Mouse (Mus musculus) lung, adult 18-20 months (tissue): ENCODE results near the gene Nop58.
"Not testable (repeated sequence)": the region's sequence is repeated elsewhere in the genome, so short reads cannot be mapped to it uniquely, and the experiment has no call there.

ENCODE experiments used
- DNase-seq, 2 experiments: peaks; one replicate each; pipeline ENCODE4 v3.0.0; 2022; ENCODE audit warnings: mixed read lengths in 2 of 2

The Nop58 gene

GRCm38 (mm10) chr1:59684819-59685755 lies at the start of gene Nop58:
Nop58 (plus strand) TSS chr1:59684971.
- DNase-seq, result peak; percentile 92 to 94

- DNase-seq, result no peak
Observed at GRCm38 (mm10) chr1:59636349-59636748, 48.4 kb upstream of the Nop58 start.

- DNase-seq, result no peak
Observed at GRCm38 (mm10) chr1:59638371-59638770, 46.4 kb upstream of the Nop58 start.

- no peak for DNase-seq
Observed at GRCm38 (mm10) chr1:59642488-59642887, 42.3 kb upstream of the Nop58 start.

GRCm38 (mm10) chr1:59646502-59646901 lies 38.3 kb upstream of the Nop58 start:
- DNase-seq, result not testable (repeated sequence)

- DNase-seq, result no peak
Observed at GRCm38 (mm10) chr1:59651201-59651819, 33.5 kb upstream of the Nop58 start.

GRCm38 (mm10) chr1:59653243-59653911 lies 31.4 kb upstream of the Nop58 start:
- DNase-seq, result no peak

GRCm38 (mm10) chr1:59656244-59657171 lies 28.3 kb upstream of the Nop58 start:
- DNase-seq, result no peak

- no peak for DNase-seq
Observed at GRCm38 (mm10) chr1:59663456-59664135, 21.2 kb upstream of the Nop58 start.

GRCm38 (mm10) chr1:59668871-59669270 lies 15.9 kb upstream of the Nop58 start:
- DNase-seq, result no peak

GRCm38 (mm10) chr1:59669962-59670630 lies 14.7 kb upstream of the Nop58 start:
- DNase-seq, result peak; percentile 24 to 29

GRCm38 (mm10) chr1:59670641-59671168 lies 14.1 kb upstream of the Nop58 start, which contains the start of gene Sumo1:
Sumo1 (minus strand) TSS chr1:59670834.
- peak; percentile 86 to 90 for DNase-seq

- DNase-seq, result no peak
Observed at GRCm38 (mm10) chr1:59673661-59674060, 11.1 kb upstream of the Nop58 start.

GRCm38 (mm10) chr1:59683926-59684818 lies 599 bp upstream of the Nop58 start:
- peak in 1 of 2 experiments; percentile 26 for DNase-seq

- no peak for DNase-seq
Observed at GRCm38 (mm10) chr1:59687493-59687892, 2.7 kb downstream of the Nop58 start.

- DNase-seq, result no peak
Observed at GRCm38 (mm10) chr1:59690467-59690866, 5.7 kb downstream of the Nop58 start.

GRCm38 (mm10) chr1:59697751-59698150 lies 13.0 kb downstream of the Nop58 start:
- no peak for DNase-seq

- DNase-seq, result no peak
Observed at GRCm38 (mm10) chr1:59698207-59698606, 13.4 kb downstream of the Nop58 start.

GRCm38 (mm10) chr1:59701766-59702165 lies 17.0 kb downstream of the Nop58 start:
- DNase-seq, result peak; percentile 17

- DNase-seq, result peak in 1 of 2 experiments; percentile 21
Observed at GRCm38 (mm10) chr1:59719900-59720299, 35.1 kb downstream of the Nop58 start.
